Mouse (Mus musculus) heart, postnatal 0 days (tissue): ENCODE measurements at regions not wholly inside any gene's neighbourhood (a gene's known extent, or its start where the extent isn't known, plus 50 kb on each side); places are given as distances from the start of the nearest gene placed in this dataset.

Experiments used
- ATAC-seq: fragments of 200-750 bp; cut with Nextera tagmentation; 2 replicates; pipeline ENCODE4 v1.8.0; 2017; ENCODE audit warnings: low read depth, moderate number of reproducible peaks, moderate library complexity; ENCODE audit not compliant: insufficient read depth
- DNase-seq: peaks from one replicate; pipeline ENCODE4 v3.0.0-alpha.2; 2016; ENCODE audit warnings: low spot score
- H3K27ac ChIP-seq: fragments of 300-500 bp; sonication (generic); 2 replicates; pipeline ENCODE4 v1.5.1; 2014; ENCODE audit warnings: low read depth, mild to moderate bottlenecking
- H3K27me3 ChIP-seq: fragments of 300-500 bp; sonication (generic); 2 replicates; pipeline ENCODE4 v1.6.1; 2014; ENCODE audit warnings: low read length, mixed read lengths; ENCODE audit not compliant: control insufficient read depth, insufficient read depth
- H3K36me3 ChIP-seq: fragments of 300-500 bp; sonication (generic); replicated peaks from 2 replicates; pipeline ENCODE4 v1.6.1; 2014; ENCODE audit warnings: low read length, mixed read lengths; ENCODE audit not compliant: control insufficient read depth, insufficient read depth
- H3K4me1 ChIP-seq: fragments of 300-500 bp; sonication (generic); 2 replicates; pipeline ENCODE4 v1.6.1; 2014; ENCODE audit warnings: antibody characterized with exemption; ENCODE audit not compliant: control insufficient read depth, insufficient read depth
- H3K4me2 ChIP-seq: fragments of 300-500 bp; sonication (generic); 2 replicates; pipeline ENCODE4 v1.6.1; 2014; ENCODE audit warnings: low read depth, mild to moderate bottlenecking, low read length, moderate library complexity
- H3K4me3 ChIP-seq: fragments of 300-500 bp; sonication (generic); 2 replicates; pipeline ENCODE4 v1.5.1; 2014; ENCODE audit warnings: low read depth, low read length
- H3K9ac ChIP-seq: fragments of 300-500 bp; sonication (generic); replicated peaks from 2 replicates; pipeline ENCODE4 v1.6.1; 2014; ENCODE audit warnings: low read depth, low read length, mixed read lengths
- H3K9me3 ChIP-seq: fragments of 300-500 bp; sonication (generic); replicated peaks from 2 replicates; pipeline ENCODE4 v1.6.1; 2016; ENCODE audit warnings: low read length; ENCODE audit not compliant: control insufficient read depth
- CTCF ChIP-seq: IDR thresholded peaks from 2 replicates; pipeline ENCODE4 v1.5.1; 2016; ENCODE audit warnings: antibody characterized with exemption, control low read depth, low read depth
- EP300 ChIP-seq: IDR thresholded peaks from 2 replicates; pipeline ENCODE4 v1.6.1; 2016; ENCODE audit warnings: antibody characterized with exemption, low read depth
- WGBS: fragments of 180-500 bp; shearing (Covaris S2); extraction: QIAGEN DNeasy Blood & Tissue Kit; methylation state at CpG from one replicate; pipeline ENCODE4 v1.1.7; 2014; 5-methylcytosine and 5-hydroxymethylcytosine counted together

- H3K36me3 ChIP-seq, result no peaks in the 10 kb centered on the region
- ATAC-seq (no peak), DNase-seq (no peak)
- no peak overlapping the region for H3K4me2 ChIP-seq
- no peak overlapping the region for H3K9ac ChIP-seq
- no peaks in the 10 kb centered on the region for H3K27me3 ChIP-seq
- H3K9me3 ChIP-seq, result no peaks in the 10 kb centered on the region
- H3K27ac ChIP-seq, result no peak overlapping the region
- WGBS, result 76% methylated on average over 2 of the region's 2 CpGs
- no peaks in the 10 kb centered on the region for H3K4me1 ChIP-seq
- TF ChIP-seq CTCF, result no peak
- no peak for TF ChIP-seq EP300
- no peak overlapping the region for H3K4me3 ChIP-seq
Observed at GRCm38 (mm10) chr1:71919891-71920290, 266.9 kb upstream of the Fn1 start.

GRCm38 (mm10) chr1:71917021-71917420, 264.0 kb upstream of the Fn1 start:
- H3K36me3 ChIP-seq, result no peaks in the 10 kb centered on the region
- no peaks in the 10 kb centered on the region for H3K4me1 ChIP-seq
- no peak overlapping the region for H3K4me2 ChIP-seq
- 52% methylated on average over 2 of the region's 2 CpGs for WGBS
- no peaks in the 10 kb centered on the region for H3K27me3 ChIP-seq
- ATAC-seq, result no peak
- no peaks in the 10 kb centered on the region for H3K9me3 ChIP-seq
- H3K9ac ChIP-seq, result no peak overlapping the region
- no peak overlapping the region for H3K4me3 ChIP-seq
- no peak for DNase-seq
- no peak overlapping the region for H3K27ac ChIP-seq
- no peak for TF ChIP-seq CTCF
- TF ChIP-seq EP300, result no peak

GRCm38 (mm10) chr1:71914439-71914838, 261.4 kb upstream of the Fn1 start:
- Histone ChIP-seq H3K4me1 (no peaks in the 10 kb centered on the region), H3K36me3 (no peaks in the 10 kb centered on the region), H3K4me2 (no peak overlapping the region), H3K27ac (no peak overlapping the region), H3K9ac (no peak overlapping the region), H3K9me3 (no peaks in the 10 kb centered on the region), H3K4me3 (no peak overlapping the region), H3K27me3 (no peaks in the 10 kb centered on the region)
- 82% methylated on average over 3 of the region's 3 CpGs for WGBS
- TF ChIP-seq CTCF (no peak), EP300 (no peak)
- no peak for ATAC-seq
- DNase-seq, result no peak

- Histone ChIP-seq H3K4me3 (no peak overlapping the region), H3K36me3 (no peaks in the 10 kb centered on the region), H3K9ac (no peak overlapping the region), H3K4me2 (no peak overlapping the region), H3K4me1 (no peaks in the 10 kb centered on the region), H3K27ac (no peak overlapping the region), H3K9me3 (no peaks in the 10 kb centered on the region), H3K27me3 (no peaks in the 10 kb centered on the region)
- DNase-seq, result no peak
- no peak for ATAC-seq
- 68% methylated on average over 5 of the region's 5 CpGs for WGBS
- TF ChIP-seq CTCF (no peak), EP300 (no peak)
Observed at GRCm38 (mm10) chr1:71913221-71913620, 260.2 kb upstream of the Fn1 start.

GRCm38 (mm10) chr1:71912441-71912840, 259.4 kb upstream of the Fn1 start:
- TF ChIP-seq CTCF (no peak), EP300 (no peak)
- ATAC-seq, result no peak
- WGBS, result 33% methylated on average over 3 of the region's 3 CpGs

GRCm38 (mm10) chr1:71910125-71910524, 257.1 kb upstream of the Fn1 start:
- TF ChIP-seq CTCF (no peak), EP300 (no peak)
- Histone ChIP-seq H3K4me1 (no peaks in the 10 kb centered on the region), H3K9me3 (no peaks in the 10 kb centered on the region), H3K36me3 (no peaks in the 10 kb centered on the region), H3K27ac (no peak overlapping the region), H3K4me3 (no peak overlapping the region), H3K4me2 (no peak overlapping the region), H3K27me3 (no peaks in the 10 kb centered on the region), H3K9ac (no peak overlapping the region)
- 78% methylated on average over 1 of the region's 1 CpGs for WGBS
- DNase-seq (no peak), ATAC-seq (no peak)

More at GRCm38 (mm10) chr1:71912441-71912840, 259.4 kb upstream of the Fn1 start:
- no peak overlapping the region for H3K4me2 ChIP-seq
- no peaks in the 10 kb centered on the region for H3K9me3 ChIP-seq
- H3K27ac ChIP-seq, result no peak overlapping the region
- H3K4me3 ChIP-seq, result no peak overlapping the region
- no peak for DNase-seq
- no peaks in the 10 kb centered on the region for H3K27me3 ChIP-seq
- no peaks in the 10 kb centered on the region for H3K36me3 ChIP-seq
- H3K4me1 ChIP-seq, result no peaks in the 10 kb centered on the region
- no peak overlapping the region for H3K9ac ChIP-seq
